Mouse (Mus musculus): ENCODE results near the gene Neurl4. TPM values are rescaled to one million over a fixed set of nuclear protein-coding genes. Genes with fewer than 3 reads are reported as not detected.
"Not testable (repeated sequence)": the region's sequence is repeated elsewhere in the genome, so short reads cannot be mapped to it uniquely, and the experiment has no call there.

Neurl4 gene
- total RNA-seq, 2 experiments from 2014 or later = 25.2 to 33.5 TPM

- Histone ChIP-seq H3K27ac (0 out of 2 replicates have a peak overlapping the region, but pooled peaks have one; percentile 96), H3K4me3 (peak overlapping the region; percentile 97; the same call in 1 of the 2 replicates)
- TF ChIP-seq CTCF (IDR thresholded peaks at IDR 0.05) = no peak
- intact Hi-C loops (cut with DNase I) = loop anchor here (10.0 kb wide), 1 partner anchor 813 kb away; no protein-coding TSS in a partner anchor
- no peak for DNase-seq
Measured at GRCm38 (mm10) chr11:69918118-69918517, 17.2 kb downstream of the Neurl4 start.

- TF ChIP-seq CTCF (IDR thresholded peaks at IDR 0.05) = no peak
- Histone ChIP-seq H3K27ac (peak overlapping the region; percentile 96), H3K4me3 (peak overlapping the region; percentile 97)
- intact Hi-C loops (cut with DNase I) = loop anchor here (10.0 kb wide), 1 partner anchor 814 kb away; no protein-coding TSS in a partner anchor
- peak; percentile 19 for DNase-seq
Measured at GRCm38 (mm10) chr11:69919053-69919452, 18.2 kb downstream of the Neurl4 start.

- intact Hi-C loops (cut with DNase I) = loop anchor here (10.0 kb wide), 1 partner anchor 815 kb away; no protein-coding TSS in a partner anchor
- no peak for TF ChIP-seq CTCF (IDR thresholded peaks at IDR 0.05)
- peak; percentile 92 for DNase-seq
- Histone ChIP-seq H3K4me3 (peak overlapping the region; percentile 97), H3K27ac (peak overlapping the region; percentile 96)
Measured at GRCm38 (mm10) chr11:69919661-69920265, 18.9 kb downstream of the Neurl4 start.

- Histone ChIP-seq H3K4me3 (peak overlapping the region; percentile 97), H3K27ac (peak overlapping the region; percentile 96)
- intact Hi-C loops (cut with DNase I) = no loop called here
- peak; percentile 84 for DNase-seq
- TF ChIP-seq CTCF (IDR thresholded peaks at IDR 0.05) = no peak
Measured at GRCm38 (mm10) chr11:69920266-69921031, 19.6 kb downstream of the Neurl4 start.

- peak; percentile 100 for DNase-seq
- intact Hi-C loops (cut with DNase I) = no loop called here
- Histone ChIP-seq H3K27ac (peak within 1 kb of the TSS; percentile 96), H3K4me3 (peak within 1 kb of the TSS; percentile 97)
- peak; percentile 61 for TF ChIP-seq CTCF (IDR thresholded peaks at IDR 0.05)
Measured at GRCm38 (mm10) chr11:69921114-69922011, 20.5 kb downstream of the Neurl4 start, which contains the start of gene Eif5a. Gene Eif5a, minus strand, starts transcription at chr11:69921958.

- TF ChIP-seq CTCF (IDR thresholded peaks at IDR 0.05) = no peak
- peak overlapping the region; percentile 96 for H3K27ac ChIP-seq
- intact Hi-C loops (cut with DNase I) = no loop called here
- DNase-seq = peak; percentile 14
- peak overlapping the region; percentile 70 for H3K4me3 ChIP-seq
Measured at GRCm38 (mm10) chr11:69922012-69922756, 21.3 kb downstream of the Neurl4 start.

GRCm38 (mm10) chr11:69922796-69923195, 21.9 kb downstream of the Neurl4 start:
- peak; percentile 24 for DNase-seq
- intact Hi-C loops (cut with DNase I) = no loop called here
- peak overlapping the region; percentile 96 for H3K27ac ChIP-seq
- TF ChIP-seq CTCF (IDR thresholded peaks at IDR 0.05) = no peak
- H3K4me3 ChIP-seq = peak overlapping the region; percentile 70

- intact Hi-C loops (cut with DNase I) = no loop called here
- no peak overlapping the region for H3K4me3 ChIP-seq
- H3K27ac ChIP-seq = no peak overlapping the region
- TF ChIP-seq CTCF (IDR thresholded peaks at IDR 0.05) = no peak
- no peak for DNase-seq
Measured at GRCm38 (mm10) chr11:69927501-69927900, 26.6 kb downstream of the Neurl4 start.

GRCm38 (mm10) chr11:69929712-69930111, 28.8 kb downstream of the Neurl4 start:
- no peak overlapping the region for H3K27ac ChIP-seq
- no peak for DNase-seq
- intact Hi-C loops (cut with DNase I) = loop anchor here (5.0 kb wide), 1 partner anchor 73 kb away; the partner anchor contains the start of gene Dvl2
- H3K4me3 ChIP-seq = no peak overlapping the region
- TF ChIP-seq CTCF (IDR thresholded peaks at IDR 0.05) = no peak

- H3K27ac ChIP-seq, DNase-seq, H3K4me3 ChIP-seq: not testable (repeated sequence)
- intact Hi-C loops (cut with DNase I) = loop anchor here (5.0 kb wide), 1 partner anchor 72 kb away; the partner anchor contains the start of gene Dvl2
Measured at GRCm38 (mm10) chr11:69930176-69930575, 29.3 kb downstream of the Neurl4 start.

GRCm38 (mm10) chr11:69930967-69931537, 30.2 kb downstream of the Neurl4 start:
- intact Hi-C loops (cut with DNase I) = loop anchor here (5.0 kb wide), 1 partner anchor 71 kb away; the partner anchor contains the start of gene Dvl2
- no peak overlapping the region for H3K27ac ChIP-seq
- TF ChIP-seq CTCF (IDR thresholded peaks at IDR 0.05) = no peak
- H3K4me3 ChIP-seq = no peak overlapping the region
- DNase-seq = no peak

Measured in gastrocnemius, adult 2 months (tissue).